Mouse (Mus musculus) heart, embryonic 15.5 days (tissue): ENCODE measurements around the gene 1700017B05Rik. TPM values are rescaled to one million over a fixed set of nuclear protein-coding genes. Genes with fewer than 3 reads are reported as not detected.

Source experiments
- ATAC-seq: fragments of 200-750 bp; cut with Nextera tagmentation; replicated peaks from 2 replicates; pipeline ENCODE4 v1.8.0; 2017; ENCODE audit warnings: low read depth, moderate TSS enrichment; ENCODE audit not compliant: insufficient number of reproducible peaks, insufficient read depth, low FRiP score
- H3K27ac ChIP-seq: fragments of 300-500 bp; sonication (generic); 2 replicates; pipeline ENCODE4 v1.5.1; 2015; ENCODE audit warnings: mild to moderate bottlenecking, inconsistent platforms
- H3K27me3 ChIP-seq: fragments of 300-500 bp; sonication (generic); 2 replicates; pipeline ENCODE4 v1.6.1; 2015; ENCODE audit warnings: inconsistent platforms
- H3K36me3 ChIP-seq: fragments of 300-500 bp; sonication (generic); 2 replicates; pipeline ENCODE4 v1.6.1; 2015; ENCODE audit warnings: mild to moderate bottlenecking, inconsistent platforms
- H3K4me1 ChIP-seq: fragments of 300-500 bp; sonication (generic); replicated peaks from 2 replicates; pipeline ENCODE4 v1.6.1; 2015; ENCODE audit warnings: inconsistent platforms
- H3K4me2 ChIP-seq: fragments of 300-500 bp; sonication (generic); 2 replicates; pipeline ENCODE4 v1.6.1; 2015; ENCODE audit warnings: inconsistent platforms, mild to moderate bottlenecking, moderate library complexity
- H3K4me3 ChIP-seq: fragments of 300-500 bp; sonication (generic); 2 replicates; pipeline ENCODE4 v1.5.1; 2015; ENCODE audit warnings: mild to moderate bottlenecking, inconsistent platforms
- H3K9ac ChIP-seq: fragments of 300-500 bp; sonication (generic); 2 replicates; pipeline ENCODE4 v1.6.1; 2015; ENCODE audit warnings: mild to moderate bottlenecking, inconsistent platforms
- H3K9me3 ChIP-seq: fragments of 300-500 bp; sonication (generic); replicated peaks from 2 replicates; pipeline ENCODE4 v1.6.1; 2016; ENCODE audit warnings: inconsistent platforms
- WGBS: fragments of 180-500 bp; shearing (Covaris S2); methylation state at CpG from one replicate; pipeline ENCODE4 v1.1.7; 2015; ENCODE audit warnings: mixed read lengths; 5-methylcytosine and 5-hydroxymethylcytosine counted together
- polyA plus RNA-seq: library from polyadenylated mRNA; unstranded; fragments of >200 nt; fragmentation: Nextera tagmentation; extraction: Ambion mirVana; gene quantifications from 2 replicates; pipeline ENCODE4 v1.2.1, GENCODE M21; 2015

Gene 1700017B05Rik
- polyA plus RNA-seq, 1 experiment from 2014 or later, result 9.1 TPM

DNA sequence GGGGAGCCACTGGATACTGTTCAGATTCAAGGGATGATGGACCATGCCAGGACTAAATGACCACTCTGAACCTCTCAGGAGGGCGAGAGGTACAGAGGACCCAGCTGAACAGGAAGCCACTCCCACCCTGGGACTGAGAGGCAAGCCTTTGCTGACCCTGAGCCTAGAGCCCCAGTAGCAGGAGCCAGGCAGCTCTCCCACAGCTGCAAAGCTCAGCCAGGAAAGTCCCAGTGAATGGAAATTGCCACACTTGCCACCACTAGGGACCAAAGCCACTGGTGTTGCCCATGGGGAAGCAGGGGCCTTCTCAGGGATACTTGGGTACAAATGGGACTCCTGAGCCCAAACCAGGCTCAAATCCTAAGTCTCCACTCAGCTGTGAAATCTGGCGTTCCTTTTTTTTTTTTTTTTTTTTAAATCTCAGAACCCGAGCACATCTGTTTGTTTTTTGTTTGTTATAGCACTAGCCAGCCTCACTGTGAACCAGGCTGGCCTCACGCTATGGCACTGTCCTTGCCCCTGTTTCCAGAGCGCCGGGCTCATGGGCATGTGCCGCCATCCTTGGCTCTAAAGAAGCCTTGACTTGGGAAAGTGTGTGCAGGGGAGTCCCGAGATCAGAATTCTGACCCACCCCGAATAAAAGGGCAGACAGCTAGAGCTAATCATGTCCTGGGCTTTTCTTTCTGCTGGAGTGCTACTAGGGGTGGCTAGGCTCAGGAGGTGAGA lies 9.6 kb upstream of the 1700017B05Rik start:
- Histone ChIP-seq H3K27ac (no peak overlapping the region), H3K4me2 (no peak overlapping the region), H3K36me3 (no peaks in the 10 kb centered on the region), H3K9me3 (no peaks in the 10 kb centered on the region), H3K9ac (no peak overlapping the region), H3K4me3 (no peak overlapping the region), H3K27me3 (0 out of 2 replicates have a peak, but pooled peaks cover 2% of the 10 kb centered on the region), H3K4me1 (peaks cover 18% of the 10 kb centered on the region)
- ATAC-seq, result no peak
- WGBS, result 63% methylated on average over 9 of the region's 9 CpGs

DNA sequence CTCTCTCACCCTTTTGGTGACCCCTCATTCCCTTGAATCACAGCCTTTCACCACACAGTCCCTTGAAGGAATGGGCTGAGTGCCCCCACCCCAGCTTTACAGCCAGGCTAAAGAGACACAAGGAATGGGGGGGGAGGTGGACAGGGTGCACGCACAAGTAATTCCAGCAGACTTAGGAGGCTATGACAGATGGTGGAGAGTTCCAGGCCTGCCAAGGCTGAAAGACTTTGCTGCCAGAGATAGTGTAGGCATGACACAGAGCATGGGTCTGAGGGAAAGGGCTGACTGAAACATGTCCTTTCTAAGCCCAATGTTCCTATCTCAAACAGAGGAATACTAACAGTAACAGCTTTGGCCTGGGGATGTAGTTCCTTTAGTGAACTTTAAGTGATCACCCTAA lies 8.7 kb upstream of the 1700017B05Rik start:
- H3K4me2 ChIP-seq, result no peak overlapping the region
- H3K4me1 ChIP-seq, result peaks cover 18% of the 10 kb centered on the region
- no peak for ATAC-seq
- 0 out of 2 replicates have a peak, but pooled peaks cover 3% of the 10 kb centered on the region for H3K27me3 ChIP-seq
- WGBS, result 56% methylated on average over 1 of the region's 1 CpGs
- H3K4me3 ChIP-seq, result no peak overlapping the region
- no peaks in the 10 kb centered on the region for H3K36me3 ChIP-seq
- H3K27ac ChIP-seq, result no peak overlapping the region
- no peaks in the 10 kb centered on the region for H3K9me3 ChIP-seq
- H3K9ac ChIP-seq, result no peak overlapping the region

DNA sequence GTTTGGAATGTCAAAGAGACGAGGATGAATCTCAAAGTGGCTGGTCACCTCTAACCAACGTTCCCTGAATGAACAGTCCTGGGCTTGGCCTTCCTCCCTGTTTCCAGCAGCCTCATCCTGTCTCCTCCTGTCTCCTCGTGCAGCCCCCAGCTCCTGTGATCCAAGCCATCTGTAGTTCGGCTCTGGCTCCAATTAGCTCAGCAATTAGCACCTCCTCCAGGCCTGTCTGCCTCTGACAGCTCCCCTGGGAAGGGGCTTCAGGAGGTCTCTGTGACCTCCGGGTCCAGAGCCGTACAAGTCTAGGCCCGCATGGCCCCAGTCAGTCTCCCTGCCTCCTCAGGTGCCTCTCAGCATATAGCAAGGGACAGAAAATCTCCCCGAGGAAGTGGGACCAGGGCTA lies 8.0 kb upstream of the 1700017B05Rik start:
- no peak overlapping the region for H3K9ac ChIP-seq
- H3K9me3 ChIP-seq, result no peaks in the 10 kb centered on the region
- 37% methylated on average over 8 of the region's 8 CpGs for WGBS
- no peak overlapping the region for H3K4me2 ChIP-seq
- no peak overlapping the region for H3K4me3 ChIP-seq
- H3K27ac ChIP-seq, result no peak overlapping the region
- H3K27me3 ChIP-seq, result 0 out of 2 replicates have a peak, but pooled peaks cover 3% of the 10 kb centered on the region
- peaks cover 24% of the 10 kb centered on the region for H3K4me1 ChIP-seq
- H3K36me3 ChIP-seq, result no peaks in the 10 kb centered on the region
- no peak for ATAC-seq

DNA sequence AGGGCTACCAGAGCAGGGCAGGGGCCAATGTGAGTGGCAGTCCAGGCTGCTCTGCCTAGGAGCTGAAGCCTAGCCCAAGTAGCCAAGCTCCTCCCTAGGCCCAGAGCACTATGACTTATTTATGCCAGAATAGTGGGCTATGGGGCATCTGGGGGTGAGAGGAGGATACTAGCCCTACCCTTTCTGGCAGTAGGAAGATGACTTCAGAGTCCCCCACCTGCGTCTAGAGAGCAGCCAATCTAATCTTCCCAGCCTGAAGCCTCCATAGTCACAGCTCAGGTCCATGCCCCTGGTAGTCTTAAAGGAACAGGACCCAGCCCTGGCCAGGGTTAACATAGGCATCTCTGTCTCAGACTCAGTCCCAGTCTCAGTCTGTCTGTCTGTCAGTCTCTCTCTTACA lies 7.0 kb upstream of the 1700017B05Rik start:
- no peak overlapping the region for H3K27ac ChIP-seq
- no peak overlapping the region for H3K9ac ChIP-seq
- no peaks in the 10 kb centered on the region for H3K36me3 ChIP-seq
- no peak overlapping the region for H3K4me3 ChIP-seq
- H3K4me2 ChIP-seq, result no peak overlapping the region
- H3K4me1 ChIP-seq, result peaks cover 33% of the 10 kb centered on the region
- no peak for ATAC-seq
- no peaks in the 10 kb centered on the region for H3K9me3 ChIP-seq
- 31% methylated on average over 1 of the region's 1 CpGs for WGBS
- H3K27me3 ChIP-seq, result 0 out of 2 replicates have a peak, but pooled peaks cover 3% of the 10 kb centered on the region

DNA sequence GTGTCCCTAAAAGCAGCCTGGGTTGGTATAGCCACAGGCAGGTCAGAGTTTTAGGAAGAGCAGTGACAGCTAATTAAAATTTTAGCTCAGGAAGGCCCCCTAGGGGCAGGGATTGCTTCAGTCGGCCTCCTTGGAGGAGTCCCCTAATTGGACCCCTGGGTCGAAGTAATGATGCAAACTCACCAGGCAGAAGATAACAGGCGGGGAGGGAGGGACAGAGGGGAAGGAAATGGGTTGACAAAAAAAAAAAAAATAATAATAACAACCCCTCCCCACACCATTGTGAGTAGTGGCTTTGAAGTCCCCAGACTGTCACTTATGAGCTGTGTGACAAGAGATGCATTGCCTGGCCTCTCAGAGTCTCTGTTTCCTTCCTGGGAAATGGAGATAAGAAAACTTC lies 6.2 kb upstream of the 1700017B05Rik start:
- H3K9ac ChIP-seq, result no peak overlapping the region
- H3K4me3 ChIP-seq, result no peak overlapping the region
- H3K4me2 ChIP-seq, result no peak overlapping the region
- H3K27ac ChIP-seq, result no peak overlapping the region
- 24% methylated on average over 3 of the region's 3 CpGs for WGBS
- H3K36me3 ChIP-seq, result no peaks in the 10 kb centered on the region
- H3K27me3 ChIP-seq, result 0 out of 2 replicates have a peak, but pooled peaks cover 3% of the 10 kb centered on the region
- H3K4me1 ChIP-seq, result peaks cover 33% of the 10 kb centered on the region
- no peak for ATAC-seq
- H3K9me3 ChIP-seq, result no peaks in the 10 kb centered on the region

DNA sequence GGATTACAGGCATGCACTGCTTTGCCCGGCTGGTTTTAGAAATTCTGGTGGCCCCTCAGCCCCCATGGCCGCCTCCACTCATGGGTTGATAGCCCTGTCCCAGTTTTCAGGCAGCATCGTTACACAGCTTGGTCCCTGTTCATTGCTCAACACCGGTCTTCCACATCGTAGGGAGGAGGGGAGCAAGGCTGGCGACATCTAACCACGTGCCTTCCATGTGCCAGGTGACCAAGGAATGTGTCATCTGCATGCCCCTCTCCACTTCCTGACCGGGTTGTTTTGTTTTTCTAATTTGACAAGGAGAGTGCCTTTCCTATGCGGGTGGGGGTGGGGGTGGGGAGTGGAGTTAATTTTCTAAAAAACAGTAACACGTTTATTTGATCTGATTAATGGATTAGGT lies 5.7 kb upstream of the 1700017B05Rik start:
- no peaks in the 10 kb centered on the region for H3K9me3 ChIP-seq
- ATAC-seq, result no peak
- 0 out of 2 replicates have a peak, but pooled peaks cover 3% of the 10 kb centered on the region for H3K27me3 ChIP-seq
- 34% methylated on average over 10 of the region's 10 CpGs for WGBS
- no peaks in the 10 kb centered on the region for H3K36me3 ChIP-seq
- no peak overlapping the region for H3K27ac ChIP-seq
- no peak overlapping the region for H3K4me3 ChIP-seq
- H3K9ac ChIP-seq, result no peak overlapping the region
- no peak overlapping the region for H3K4me2 ChIP-seq
- peaks cover 33% of the 10 kb centered on the region for H3K4me1 ChIP-seq

DNA sequence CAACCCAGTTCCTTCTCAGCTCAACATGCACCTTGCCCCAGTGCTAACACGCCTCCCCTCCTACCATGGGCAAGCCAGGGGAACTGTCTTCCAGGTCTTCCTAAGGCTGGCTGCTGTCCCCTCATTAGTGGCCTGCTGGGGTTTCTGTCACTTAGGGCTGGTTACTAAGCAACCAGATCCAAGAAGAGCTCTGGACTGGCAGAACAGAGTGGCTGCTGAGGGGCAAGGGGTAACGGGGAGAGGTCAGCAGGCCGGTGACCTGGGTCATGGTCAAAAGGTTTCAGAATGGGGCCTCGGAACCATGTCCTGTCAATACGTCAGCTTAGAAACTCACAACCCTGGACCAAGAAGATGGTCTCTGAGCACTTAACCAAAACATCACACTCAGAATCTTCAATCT lies 5.0 kb upstream of the 1700017B05Rik start:
- Histone ChIP-seq H3K27me3 (0 out of 2 replicates have a peak, but pooled peaks cover 3% of the 10 kb centered on the region), H3K36me3 (no peaks in the 10 kb centered on the region), H3K9ac (no peak overlapping the region), H3K4me1 (peaks cover 35% of the 10 kb centered on the region), H3K4me2 (no peak overlapping the region), H3K27ac (no peak overlapping the region), H3K4me3 (no peak overlapping the region), H3K9me3 (no peaks in the 10 kb centered on the region)
- no peak for ATAC-seq
- 60% methylated on average over 5 of the region's 5 CpGs for WGBS

DNA sequence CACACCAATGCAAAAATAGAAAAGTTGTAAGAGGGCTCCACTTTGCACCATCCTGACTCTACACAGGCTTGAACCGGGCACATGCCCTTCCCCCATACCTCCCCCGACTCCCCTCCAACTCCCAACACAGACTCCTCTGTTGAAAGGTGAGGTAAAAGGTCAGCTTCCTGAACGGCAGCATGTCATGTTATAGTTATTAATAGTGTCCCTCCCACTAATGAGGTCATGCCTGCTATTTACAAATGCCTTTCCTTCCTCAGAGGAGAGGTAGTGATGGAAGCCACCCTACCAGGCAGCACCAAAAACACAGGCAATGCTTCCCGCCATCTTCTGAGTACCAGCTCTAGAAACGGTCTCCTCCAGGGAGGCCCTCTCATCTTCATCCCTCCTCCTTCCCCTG lies 2.7 kb upstream of the 1700017B05Rik start:
- Histone ChIP-seq H3K27ac (no peak overlapping the region), H3K9ac (no peak overlapping the region), H3K9me3 (no peaks in the 10 kb centered on the region), H3K4me1 (peaks cover 48% of the 10 kb centered on the region), H3K36me3 (no peaks in the 10 kb centered on the region), H3K4me3 (no peak overlapping the region), H3K27me3 (0 out of 2 replicates have a peak, but pooled peaks cover 3% of the 10 kb centered on the region), H3K4me2 (0 out of 2 replicates have a peak overlapping the region, but pooled peaks have one; percentile 22)
- ATAC-seq, result no peak
- 20% methylated on average over 5 of the region's 5 CpGs for WGBS

DNA sequence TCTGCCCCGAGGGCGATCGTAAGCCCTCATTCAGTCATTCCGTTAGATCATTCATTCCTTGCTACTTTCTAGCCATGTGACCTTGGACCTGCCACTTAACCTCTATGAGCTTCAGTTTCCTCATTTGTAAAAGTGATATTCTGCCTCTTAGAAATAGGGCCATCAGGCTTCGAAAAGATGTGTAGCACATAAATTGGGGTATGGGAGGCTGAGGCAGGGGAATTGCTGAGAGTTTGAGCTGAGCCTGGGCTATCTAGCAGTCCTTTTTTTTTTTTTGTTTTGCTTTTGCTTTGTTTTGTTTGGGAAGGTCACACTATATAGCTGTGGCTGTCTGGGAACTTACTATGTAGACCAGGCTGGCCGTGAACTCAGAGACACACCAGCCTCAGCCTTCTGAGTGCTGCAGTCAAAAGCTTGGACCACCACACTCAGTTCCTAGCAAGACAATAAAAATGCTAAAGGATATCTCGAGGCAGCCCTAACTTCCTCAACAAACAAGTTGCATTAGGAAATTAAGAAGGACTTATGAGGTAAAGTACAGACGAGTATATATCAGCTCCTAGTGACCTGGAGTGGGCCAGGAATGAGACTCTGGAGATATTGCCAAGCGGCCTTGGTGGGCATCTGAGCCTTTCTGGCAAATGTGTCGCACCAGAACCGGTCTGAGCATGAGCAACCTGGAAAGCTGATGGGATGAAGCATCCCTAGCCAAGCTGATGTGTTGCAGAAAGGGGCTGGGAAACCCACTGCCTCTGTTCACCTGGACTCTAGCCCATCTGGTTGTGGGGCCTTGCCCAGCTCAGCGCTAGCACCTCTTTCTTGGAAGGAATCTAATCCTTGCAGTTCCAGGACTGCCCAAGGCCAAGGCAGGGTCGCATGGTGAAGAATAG lies 628 bp upstream of the 1700017B05Rik start:
- peak overlapping the region; percentile 94 for H3K9ac ChIP-seq
- H3K36me3 ChIP-seq, result peaks cover 1% of the 10 kb centered on the region
- H3K4me2 ChIP-seq, result peak overlapping the region; percentile 97
- no peak for ATAC-seq
- no peaks in the 10 kb centered on the region for H3K9me3 ChIP-seq
- WGBS, result 53% methylated on average over 13 of the region's 13 CpGs
- H3K27ac ChIP-seq, result peak overlapping the region; percentile 83
- peaks cover 44% of the 10 kb centered on the region for H3K4me1 ChIP-seq
- H3K4me3 ChIP-seq, result peak overlapping the region; percentile 94
- H3K27me3 ChIP-seq, result 0 out of 2 replicates have a peak, but pooled peaks cover 3% of the 10 kb centered on the region

DNA sequence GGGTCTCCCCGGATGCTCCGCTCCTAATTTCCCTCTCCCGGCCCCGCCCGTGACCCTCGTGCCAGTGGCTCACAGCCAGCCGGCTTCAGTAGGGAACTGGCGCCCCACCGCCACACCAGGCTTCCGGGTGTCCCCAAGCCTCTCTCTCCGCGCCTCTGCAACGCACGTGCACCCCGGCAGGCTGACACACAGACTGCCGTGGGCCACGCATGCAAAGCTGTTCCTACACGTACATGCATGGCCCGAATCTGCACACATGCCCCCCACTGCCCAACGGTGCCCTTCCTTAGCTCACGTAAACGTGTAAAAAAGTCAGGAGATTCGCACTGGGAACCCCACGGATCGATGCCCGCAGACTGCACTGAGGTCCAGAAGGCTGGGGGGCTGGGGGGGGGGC lies 898 bp downstream of the 1700017B05Rik start:
- peaks cover 16% of the 10 kb centered on the region for H3K36me3 ChIP-seq
- no peak for ATAC-seq
- peak overlapping the region; percentile 83 for H3K27ac ChIP-seq
- peak overlapping the region; percentile 94 for H3K4me3 ChIP-seq
- H3K9ac ChIP-seq, result peak overlapping the region; percentile 94
- H3K4me1 ChIP-seq, result peaks cover 43% of the 10 kb centered on the region
- whole genome bisulfite sequencing, result under 1% methylated on average over 26 of the region's 26 CpGs
- H3K4me2 ChIP-seq, result peak overlapping the region; percentile 97
- H3K9me3 ChIP-seq, result no peaks in the 10 kb centered on the region
- no peaks in the 10 kb centered on the region for H3K27me3 ChIP-seq

DNA sequence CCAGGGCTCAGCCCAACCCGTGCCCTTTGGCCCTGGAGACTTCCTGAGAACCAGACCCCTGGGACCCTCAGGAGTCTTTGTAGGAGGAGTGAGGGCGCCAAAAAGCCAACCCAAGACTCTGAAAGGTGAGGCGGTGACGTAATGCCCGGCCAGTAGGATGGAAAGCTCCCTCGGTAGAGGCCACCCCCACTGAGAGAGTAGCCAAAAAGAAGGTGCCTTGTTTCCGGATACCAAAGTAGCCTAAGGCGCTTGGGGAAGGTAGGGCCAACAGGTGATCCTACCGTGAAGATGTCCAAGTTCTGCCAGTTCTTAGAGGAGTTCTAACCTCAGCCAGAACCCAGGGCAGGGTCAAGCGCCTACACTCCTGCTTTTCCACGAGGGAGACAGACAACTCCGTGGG lies 1.5 kb downstream of the 1700017B05Rik start:
- no peaks in the 10 kb centered on the region for H3K9me3 ChIP-seq
- peak overlapping the region; percentile 97 for H3K4me2 ChIP-seq
- H3K4me3 ChIP-seq, result peak overlapping the region; percentile 94
- peaks cover 22% of the 10 kb centered on the region for H3K36me3 ChIP-seq
- no peak for ATAC-seq
- H3K27ac ChIP-seq, result peak overlapping the region; percentile 83; the same call in 1 of the 2 replicates
- peaks cover 42% of the 10 kb centered on the region for H3K4me1 ChIP-seq
- peak overlapping the region; percentile 94 for H3K9ac ChIP-seq
- no peaks in the 10 kb centered on the region for H3K27me3 ChIP-seq
- 28% methylated on average over 12 of the region's 12 CpGs for WGBS
